24 mouse cellular contexts compared by ENCODE assay signal in the genomic region with DNA sequence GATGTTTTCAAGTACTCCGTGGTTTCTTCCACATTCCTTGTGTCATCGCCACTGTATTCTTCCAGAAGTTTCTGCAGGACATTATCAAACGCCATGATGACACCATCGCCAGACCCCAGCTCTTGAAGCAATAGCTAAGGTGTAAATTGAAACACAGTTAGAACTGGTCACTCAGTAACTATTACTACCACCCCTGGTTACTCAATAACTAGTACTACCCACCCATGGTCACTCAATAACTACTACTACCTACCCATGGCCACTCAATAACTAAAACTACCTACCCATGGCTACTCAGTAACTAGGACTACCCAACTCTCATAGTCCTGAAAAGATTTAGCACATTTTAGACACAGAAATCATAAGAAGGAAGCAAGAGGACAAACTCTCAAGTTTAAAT.
DNase-seq lines count a peak whose midpoint lies in the region; ATAC-seq and TF ChIP-seq lines count a peak whose summit lies in the region.
"Had no signal": no experiment of that assay in that cellular context is flagged by ENCODE, and none has a peak within 500 bp of the region (broad histone marks: within the 10 kb centered on the region; RNA-seq: fewer than 3 reads in every experiment).

No protein-coding gene starts in this region.

- peaks cover 2% of the 10 kb centered on the region for H3K36me3 ChIP-seq in kidney, adult 2 months (ENCODE audit: control insufficient read depth, insufficient read depth, low read length)
- H3K36me3 ChIP-seq in kidney, embryonic 15.5 days = peaks cover 41% of the 10 kb centered on the region
- peaks cover 10% of the 10 kb centered on the region; the same call in 1 of the 2 replicates for H3K36me3 ChIP-seq in kidney, embryonic 14.5 days (ENCODE audit: control insufficient read depth, insufficient read depth, low read length)
- H3K36me3 ChIP-seq: hindbrain, embryonic 12.5 days had no signal

- H3K27ac ChIP-seq in kidney, adult 2 months (ENCODE audit: insufficient read depth, low read depth, low read length) = no peak overlapping the region
- peak overlapping the region; percentile 18; the same call in 1 of the 2 replicates for H3K27ac ChIP-seq in kidney, embryonic 15.5 days
- no peak overlapping the region for H3K27ac ChIP-seq in kidney, embryonic 14.5 days (ENCODE audit: low read depth, low read length)
- H3K27ac ChIP-seq: forebrain, embryonic 10.5 days; forebrain, embryonic 13.5 days; gastrocnemius, adult 2 months; hindbrain, embryonic 12.5 days had no signal

- no peak for TF ChIP-seq CTCF in kidney, adult 2 months (conservative IDR thresholded peaks at IDR 0.05; ENCODE audit: insufficient read depth, insufficient read length, low read depth, low read length)

- H3K27me3 ChIP-seq in kidney, adult 2 months (replicated peaks; ENCODE audit: control insufficient read depth, insufficient read depth, low read length) = no peaks in the 10 kb centered on the region
- H3K27me3 ChIP-seq in kidney, embryonic 15.5 days = no peaks in the 10 kb centered on the region
- no peaks in the 10 kb centered on the region for H3K27me3 ChIP-seq in kidney, embryonic 14.5 days (ENCODE audit: control insufficient read depth, insufficient read depth, low read length)
- H3K27me3 ChIP-seq: CH12.LX; forebrain, embryonic 13.5 days; hindbrain, embryonic 12.5 days; Patski had no signal

- H3K9me3 ChIP-seq in kidney, embryonic 15.5 days (replicated peaks) = no peaks in the 10 kb centered on the region
- H3K9me3 ChIP-seq in kidney, embryonic 14.5 days (ENCODE audit: control insufficient read depth, low read length) = no peaks in the 10 kb centered on the region
- H3K9me3 ChIP-seq: forebrain, embryonic 10.5 days; forebrain, embryonic 13.5 days; G1E; hindbrain, embryonic 12.5 days had no signal

- no peak overlapping the region for H3K4me3 ChIP-seq in kidney, adult 2 months (ENCODE audit: insufficient read depth, low read depth, low read length)
- no peak overlapping the region for H3K4me3 ChIP-seq in kidney, embryonic 15.5 days (replicated peaks)
- no peak overlapping the region for H3K4me3 ChIP-seq in kidney, embryonic 14.5 days (ENCODE audit: low read length)
- H3K4me3 ChIP-seq: forebrain, embryonic 10.5 days; forebrain, embryonic 13.5 days; gastrocnemius, adult 2 months; hindbrain, embryonic 12.5 days had no signal

- no peaks in the 10 kb centered on the region; the same call in 1 of the 2 replicates for H3K4me1 ChIP-seq in kidney, adult 2 months (ENCODE audit: control insufficient read depth, insufficient read depth, low read length)
- no peaks in the 10 kb centered on the region for H3K4me1 ChIP-seq in kidney, embryonic 15.5 days
- H3K4me1 ChIP-seq in kidney, embryonic 14.5 days (ENCODE audit: control insufficient read depth, insufficient read depth, low read length) = no peaks in the 10 kb centered on the region
- H3K4me1 ChIP-seq: forebrain, embryonic 10.5 days; forebrain, embryonic 13.5 days; hindbrain, embryonic 12.5 days had no signal

- WGBS in kidney, adult 2 months = 57% methylated on average over 4 of the region's 4 CpGs
- WGBS in kidney, embryonic 15.5 days = 91% methylated on average over 4 of the region's 4 CpGs
- WGBS in kidney, embryonic 14.5 days = 94% methylated on average over 4 of the region's 4 CpGs

- no peak for TF ChIP-seq POLR2A in kidney, adult 2 months (IDR thresholded peaks at IDR 0.05; ENCODE audit: low read depth, low read length)

- no peak overlapping the region for H3K4me2 ChIP-seq in kidney, embryonic 15.5 days
- H3K4me2 ChIP-seq in kidney, embryonic 14.5 days (replicated peaks; ENCODE audit: low read depth, low read length) = no peak overlapping the region
- H3K4me2 ChIP-seq: forebrain, embryonic 13.5 days; heart, embryonic 11.5 days; hindbrain, embryonic 12.5 days had no signal

- no peak for ATAC-seq in kidney, embryonic 15.5 days (replicated peaks; ENCODE audit: low FRiP score)
- no peak for ATAC-seq in kidney, embryonic 14.5 days (ENCODE audit: low FRiP score, low TSS enrichment)
- ATAC-seq: forebrain, embryonic 13.5 days; forebrain, embryonic 16.5 days; Patski had no signal

- H3K9ac ChIP-seq in kidney, embryonic 15.5 days = no peak overlapping the region
- no peak overlapping the region for H3K9ac ChIP-seq in kidney, embryonic 14.5 days (ENCODE audit: low read depth, low read length)
- H3K9ac ChIP-seq: forebrain, embryonic 13.5 days; hindbrain, embryonic 12.5 days had no signal

- DNase-seq in kidney, adult 2 months = peak; percentile 67
- no peak for DNase-seq in kidney, postnatal 4 days
- peak; percentile 6 to 35 for DNase-seq in kidney, postnatal 36 days
- no peak for DNase-seq in retina, embryonic 14.5 days (ENCODE audit: low spot score)
- no peak for DNase-seq in layer of hippocampus, adult 11-12 months (ENCODE audit: low spot score)
- DNase-seq: adrenal gland, postnatal 10 days; adrenal gland, postnatal 36 days; B cell, adult 2 months; cerebellum, adult 18-20 months; cerebellum, adult 9-10 months; cerebellum, postnatal 14 days; gastrocnemius, adult 2 months; gastrocnemius, postnatal 14 days; heart, adult 11 months had no signal

Comparison
In these comparisons a context has a peak if more than half of its experiments do, and no peak if none do; other contexts are left out.
1. DNase-seq: peak in kidney, adult 2 months (single experiment) and kidney, postnatal 36 days (2 of 2); none in kidney, postnatal 4 days (0 of 2), retina, embryonic 14.5 days (single experiment) and layer of hippocampus, adult 11-12 months (single experiment).